Mouse (Mus musculus) limb, embryonic 12.5 days (tissue): ENCODE measurements around the gene Nrxn2. TPM values are rescaled to one million over a fixed set of nuclear protein-coding genes. Genes with fewer than 3 reads are reported as not detected.

ENCODE experiments used
- ATAC-seq: fragments of 200-750 bp; cut with Nextera tagmentation; 2 replicates; pipeline ENCODE4 v1.8.0; 2017; ENCODE audit warnings: low read depth, moderate TSS enrichment; ENCODE audit not compliant: insufficient number of reproducible peaks, insufficient read depth, low FRiP score, low TSS enrichment
- H3K27ac ChIP-seq: fragments of 300-500 bp; sonication (generic); 2 replicates; pipeline ENCODE4 v1.5.1; 2016; ENCODE audit warnings: mild to moderate bottlenecking, moderate library complexity
- H3K27me3 ChIP-seq: fragments of 300-500 bp; sonication (generic); 2 replicates; pipeline ENCODE4 v1.6.1; 2016; ENCODE audit warnings: mild to moderate bottlenecking, moderate library complexity
- H3K36me3 ChIP-seq: fragments of 300-500 bp; sonication (generic); 2 replicates; pipeline ENCODE4 v1.6.1; 2016; ENCODE audit warnings: mild to moderate bottlenecking, moderate library complexity
- H3K4me1 ChIP-seq: fragments of 300-500 bp; sonication (generic); replicated peaks from 2 replicates; pipeline ENCODE4 v1.6.1; 2016
- H3K4me2 ChIP-seq: fragments of 300-500 bp; sonication (generic); 2 replicates; pipeline ENCODE4 v1.6.1; 2016; ENCODE audit warnings: mild to moderate bottlenecking, moderate library complexity
- H3K4me3 ChIP-seq: fragments of 300-500 bp; sonication (generic); replicated peaks from 2 replicates; pipeline ENCODE4 v1.5.1; 2016; ENCODE audit warnings: mild to moderate bottlenecking
- H3K9ac ChIP-seq: fragments of 300-500 bp; sonication (generic); replicated peaks from 2 replicates; pipeline ENCODE4 v1.6.1; 2016; ENCODE audit warnings: mild to moderate bottlenecking, moderate library complexity
- H3K9me3 ChIP-seq: fragments of 300-500 bp; sonication (generic); 2 replicates; pipeline ENCODE4 v1.6.1; 2016; ENCODE audit warnings: mild to moderate bottlenecking, moderate library complexity
- WGBS: fragments of 180-500 bp; shearing (Covaris S2); methylation state at CpG from one replicate; pipeline ENCODE4 v1.1.7; 2016; 5-methylcytosine and 5-hydroxymethylcytosine counted together
- polyA plus RNA-seq: library from polyadenylated mRNA; unstranded; fragments of >200 nt; fragmentation: Nextera tagmentation; extraction: Ambion mirVana; gene quantifications from 2 replicates; pipeline ENCODE4 v1.2.1, GENCODE M21; 2016

Nrxn2 gene
- polyA plus RNA-seq, 1 experiment from 2014 or later, result 2.4 TPM

DNA sequence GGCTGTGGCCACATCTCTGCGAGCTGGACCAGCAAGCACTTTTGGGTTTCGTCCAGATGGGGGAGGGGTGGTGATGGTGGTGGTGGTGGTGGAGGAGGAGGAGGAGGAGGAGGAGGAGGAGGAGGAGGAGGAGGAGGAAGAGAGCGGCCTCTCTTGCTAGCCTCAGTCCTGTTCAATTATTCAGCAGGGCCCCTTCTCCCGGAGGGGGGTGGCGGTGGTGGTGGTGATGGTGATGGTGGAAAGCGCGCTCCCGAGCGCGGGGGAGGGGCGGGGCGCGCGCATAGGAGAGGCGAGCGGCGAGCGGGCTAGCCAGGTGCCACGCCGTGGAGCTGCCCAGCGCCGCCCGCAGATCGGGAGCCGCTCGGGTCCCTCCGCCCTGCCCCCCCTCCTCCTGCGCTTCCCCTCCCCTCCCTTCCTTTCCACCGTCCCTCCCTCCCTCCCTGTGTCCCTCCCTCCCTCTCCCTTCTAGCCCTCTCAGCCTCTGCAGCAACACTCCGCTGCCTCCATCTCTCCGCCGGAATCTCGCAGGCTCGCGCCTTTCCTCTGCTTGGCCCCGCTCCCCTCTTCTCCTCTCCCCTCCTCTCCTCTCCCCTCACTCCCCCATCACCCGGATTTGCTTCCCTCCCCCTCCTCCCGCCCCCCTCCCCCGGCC is 78.7 kb downstream of the Nrxn2 start:
- H3K4me1 ChIP-seq, result peaks cover 22% of the 10 kb centered on the region
- H3K9ac ChIP-seq, result peak overlapping the region; percentile 58
- ATAC-seq, result no peak
- 2% methylated on average over 23 of the region's 39 CpGs for WGBS
- no peaks in the 10 kb centered on the region for H3K36me3 ChIP-seq
- peaks cover 100% of the 10 kb centered on the region for H3K27me3 ChIP-seq
- H3K4me2 ChIP-seq, result peak overlapping the region; percentile 80
- H3K4me3 ChIP-seq, result peak overlapping the region; percentile 49
- no peak overlapping the region for H3K27ac ChIP-seq
- H3K9me3 ChIP-seq, result no peaks in the 10 kb centered on the region

DNA sequence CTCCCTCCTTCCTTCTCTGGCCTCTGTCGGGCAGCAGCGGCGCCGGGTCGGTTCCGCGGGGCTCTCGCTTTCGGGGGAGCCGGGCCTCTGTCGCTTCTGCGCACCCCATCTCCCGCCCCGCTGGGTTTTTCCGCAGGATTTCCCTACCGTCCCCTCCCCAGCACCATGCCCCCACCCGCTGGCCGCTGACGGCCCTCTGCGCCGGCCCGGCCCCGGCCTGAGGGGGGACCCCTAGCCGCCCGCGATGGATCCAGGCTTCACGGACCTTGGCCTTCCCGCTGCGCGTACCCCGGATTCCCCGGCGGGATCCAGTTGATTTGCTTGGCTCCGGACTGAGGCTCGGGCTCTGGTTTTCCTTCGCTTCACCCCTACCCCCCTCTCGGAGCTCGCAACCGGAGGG is 79.3 kb downstream of the Nrxn2 start:
- Histone ChIP-seq H3K27ac (no peak overlapping the region), H3K27me3 (peaks cover 100% of the 10 kb centered on the region), H3K4me2 (peak overlapping the region; percentile 80), H3K9me3 (no peaks in the 10 kb centered on the region), H3K36me3 (no peaks in the 10 kb centered on the region), H3K4me3 (peak overlapping the region; percentile 49), H3K4me1 (peaks cover 26% of the 10 kb centered on the region), H3K9ac (peak overlapping the region; percentile 58)
- 1% methylated on average over 38 of the region's 39 CpGs for WGBS
- no peak for ATAC-seq

DNA sequence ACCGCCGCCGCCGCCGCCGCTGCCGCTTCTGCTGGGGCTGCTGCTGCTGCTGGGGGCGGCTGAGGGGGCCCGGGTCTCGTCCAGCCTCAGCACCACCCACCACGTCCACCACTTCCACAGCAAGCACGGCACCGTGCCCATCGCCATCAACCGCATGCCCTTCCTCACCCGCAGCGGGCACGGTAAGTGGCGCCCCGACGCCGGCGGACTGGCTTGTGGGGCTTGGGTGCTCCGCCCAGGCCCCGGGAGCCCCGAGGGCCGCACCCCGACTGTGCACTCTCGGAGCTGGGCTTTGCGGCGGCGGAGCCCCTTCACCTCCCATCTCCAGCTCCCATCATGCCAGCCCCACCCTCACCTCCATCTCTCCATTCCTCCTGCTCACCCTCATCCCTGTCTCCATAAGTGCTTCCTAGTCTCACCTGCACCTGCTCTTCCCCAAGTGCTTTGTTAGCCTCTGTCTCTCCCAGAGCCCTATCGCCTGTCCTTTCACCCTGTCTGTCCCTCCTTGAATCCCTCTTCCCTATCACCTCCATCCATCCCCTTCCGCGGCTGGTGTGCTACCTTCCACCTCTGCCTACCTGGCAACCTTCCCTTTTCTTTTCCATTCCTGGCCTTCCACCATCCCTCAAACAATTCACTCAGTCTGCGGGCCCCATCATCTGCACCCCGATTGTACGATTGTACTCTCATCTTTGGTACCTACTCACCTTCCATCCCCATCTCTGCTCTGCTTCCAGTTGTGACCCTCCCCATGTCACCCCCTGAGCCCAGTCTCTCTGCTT is 80.0 kb downstream of the Nrxn2 start:
- H3K36me3 ChIP-seq, result no peaks in the 10 kb centered on the region
- H3K9me3 ChIP-seq, result no peaks in the 10 kb centered on the region
- no peak overlapping the region for H3K27ac ChIP-seq
- peaks cover 28% of the 10 kb centered on the region for H3K4me1 ChIP-seq
- H3K27me3 ChIP-seq, result peaks cover 100% of the 10 kb centered on the region
- H3K4me2 ChIP-seq, result peak overlapping the region; percentile 80
- H3K9ac ChIP-seq, result peak overlapping the region; percentile 58; the same call in 1 of the 2 replicates
- ATAC-seq, result no peak
- 6% methylated on average over 24 of the region's 38 CpGs for WGBS
- H3K4me3 ChIP-seq, result peak overlapping the region; percentile 49

DNA sequence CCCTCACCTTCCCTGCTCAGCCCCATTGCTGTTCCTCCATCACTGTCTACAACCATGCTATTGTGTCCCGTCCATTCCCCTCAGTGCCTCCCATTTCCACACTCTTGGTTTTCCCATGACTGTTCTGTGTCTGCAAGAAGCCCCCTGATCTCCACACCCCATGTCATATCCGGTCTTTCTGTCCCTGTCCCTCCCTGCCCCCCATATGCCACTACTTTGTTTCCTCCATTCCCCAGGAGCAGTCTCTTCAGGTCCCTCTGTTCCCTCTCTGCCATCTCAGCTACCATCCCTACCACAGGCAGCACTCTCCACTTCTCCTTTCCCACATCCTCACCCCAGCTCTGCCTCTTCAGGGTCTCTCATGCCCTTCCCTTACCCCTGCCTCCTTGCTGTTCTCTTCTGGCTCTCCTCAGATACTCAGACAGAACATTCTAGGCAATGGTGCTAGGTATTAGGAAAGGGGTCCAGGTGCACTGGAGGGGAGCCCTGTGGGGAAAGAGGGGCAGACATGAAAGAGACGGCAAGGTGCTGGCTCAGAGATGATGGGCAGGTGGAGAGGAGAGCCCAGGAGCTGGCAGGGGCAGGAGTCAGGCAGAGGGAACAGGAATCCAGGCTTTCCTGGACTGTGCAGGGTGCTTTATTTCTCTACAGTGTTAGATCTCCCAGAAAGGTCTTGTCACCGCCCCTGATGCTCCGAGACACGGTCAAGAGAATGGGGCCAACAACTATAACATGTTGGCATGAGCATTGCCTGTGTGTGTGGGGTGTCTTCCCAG is 81.5 kb downstream of the Nrxn2 start:
- no peak for ATAC-seq

DNA sequence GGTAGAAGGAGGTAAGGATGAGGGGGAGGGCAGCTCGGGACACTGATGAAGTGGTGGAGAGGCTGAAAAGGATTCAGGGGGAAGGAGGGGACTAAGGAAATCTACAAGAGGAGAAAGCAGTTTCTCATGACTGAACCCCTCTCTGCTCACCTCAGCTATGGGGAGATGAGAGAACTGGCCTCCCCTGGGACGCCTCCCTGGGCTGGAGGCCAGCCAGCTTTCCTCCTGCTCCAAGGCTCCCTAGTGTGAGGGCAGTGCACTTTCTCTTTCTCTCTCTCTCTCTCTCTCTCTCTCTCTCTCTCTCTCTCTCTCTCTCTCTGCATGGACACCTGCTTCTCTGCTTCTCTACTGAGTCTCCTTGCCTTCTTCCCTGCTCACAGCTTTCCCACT is 82.1 kb downstream of the Nrxn2 start:
- Histone ChIP-seq H3K27me3 (peaks cover 100% of the 10 kb centered on the region), H3K4me2 (no peak overlapping the region), H3K4me3 (no peak overlapping the region), H3K36me3 (no peaks in the 10 kb centered on the region), H3K27ac (no peak overlapping the region), H3K9me3 (no peaks in the 10 kb centered on the region), H3K9ac (no peak overlapping the region), H3K4me1 (peaks cover 28% of the 10 kb centered on the region)
- 43% methylated on average over 2 of the region's 2 CpGs for WGBS
- ATAC-seq, result no peak

More for the DNA sequence above, 81.5 kb downstream of the Nrxn2 start:
- Histone ChIP-seq H3K27me3 (peaks cover 100% of the 10 kb centered on the region), H3K4me3 (no peak overlapping the region), H3K36me3 (no peaks in the 10 kb centered on the region), H3K4me2 (no peak overlapping the region), H3K9me3 (no peaks in the 10 kb centered on the region), H3K9ac (no peak overlapping the region), H3K4me1 (peaks cover 28% of the 10 kb centered on the region), H3K27ac (no peak overlapping the region)
- WGBS, result 53% methylated on average over 6 of the region's 6 CpGs

DNA sequence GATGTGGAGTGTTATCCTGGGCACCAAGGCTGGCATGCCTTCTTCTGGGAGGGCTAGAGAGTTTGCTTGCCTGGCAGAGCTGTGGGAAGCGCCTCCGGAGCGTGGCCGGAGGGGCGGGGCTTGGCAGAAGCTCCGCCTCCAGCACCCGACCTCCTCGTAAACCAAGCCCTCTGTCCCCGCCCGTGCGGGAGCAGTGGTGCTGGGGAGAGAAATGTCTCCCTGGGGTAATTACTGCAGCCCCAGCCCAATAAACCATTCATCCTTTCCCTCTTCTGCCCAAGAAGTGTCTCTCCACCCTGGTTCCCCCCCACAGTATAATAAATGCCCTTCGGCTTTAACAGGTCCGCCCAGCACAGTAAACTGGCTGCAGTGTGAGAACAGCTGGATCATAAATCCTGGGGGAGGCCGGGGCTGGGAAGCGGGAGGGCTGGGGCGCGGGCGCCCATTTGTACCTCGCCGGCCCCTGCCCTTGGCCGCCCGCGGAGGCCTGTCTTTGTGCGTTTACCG is 83.6 kb downstream of the Nrxn2 start:
- H3K27ac ChIP-seq, result no peak overlapping the region
- no peaks in the 10 kb centered on the region for H3K9me3 ChIP-seq
- H3K27me3 ChIP-seq, result peaks cover 100% of the 10 kb centered on the region
- under 1% methylated on average over 25 of the region's 25 CpGs for WGBS
- H3K4me2 ChIP-seq, result peak overlapping the region; percentile 68
- H3K4me1 ChIP-seq, result peaks cover 26% of the 10 kb centered on the region
- no peaks in the 10 kb centered on the region for H3K36me3 ChIP-seq
- peak overlapping the region; percentile 32 for H3K4me3 ChIP-seq
- H3K9ac ChIP-seq, result no peak overlapping the region
- ATAC-seq, result no peak

DNA sequence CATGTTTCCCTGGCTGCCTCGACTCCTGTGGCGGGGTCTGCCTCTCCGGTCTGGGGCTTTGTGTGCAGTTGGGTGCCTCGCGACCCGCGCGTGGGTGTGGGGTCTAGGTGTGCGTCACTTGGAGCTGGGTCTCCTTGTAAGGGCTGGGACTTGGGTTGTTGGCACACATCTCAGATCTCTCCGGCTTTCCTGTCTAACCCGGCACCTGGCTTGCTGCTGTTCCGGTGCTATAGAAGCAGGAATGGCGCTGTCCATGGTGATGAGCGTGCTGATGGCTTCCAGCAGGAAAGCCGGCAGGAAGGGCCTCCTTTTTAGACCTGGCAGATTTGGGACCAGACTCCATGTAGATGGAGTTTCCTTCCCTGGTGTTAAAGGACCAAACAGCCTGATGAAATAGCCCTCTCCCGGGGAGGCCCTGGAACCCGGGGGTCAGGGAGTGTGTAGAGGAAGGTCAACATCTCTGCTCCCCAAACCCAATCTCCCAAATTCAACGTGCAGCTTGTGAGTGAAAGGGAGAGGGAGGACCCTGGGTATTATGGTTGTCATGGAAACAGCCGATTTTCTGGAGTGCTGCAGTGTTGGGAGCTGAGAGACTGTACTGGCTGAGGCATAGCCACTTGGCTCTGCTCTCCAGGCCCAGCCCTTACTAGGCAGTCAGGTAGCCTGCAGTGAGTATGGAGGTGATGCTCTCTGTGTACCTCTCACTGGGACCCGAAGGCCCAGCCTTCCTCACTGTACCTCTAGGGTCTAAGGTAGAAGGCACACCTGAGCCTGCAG is 84.2 kb downstream of the Nrxn2 start:
- no peak overlapping the region for H3K9ac ChIP-seq
- H3K9me3 ChIP-seq, result no peaks in the 10 kb centered on the region
- peaks cover 100% of the 10 kb centered on the region for H3K27me3 ChIP-seq
- ATAC-seq, result 0 out of 2 replicates have a peak, but pooled peaks have one; percentile 11
- H3K4me2 ChIP-seq, result peak overlapping the region; percentile 68
- H3K4me1 ChIP-seq, result peaks cover 19% of the 10 kb centered on the region
- 4% methylated on average over 20 of the region's 20 CpGs for WGBS
- H3K27ac ChIP-seq, result no peak overlapping the region
- peak overlapping the region; percentile 32 for H3K4me3 ChIP-seq
- H3K36me3 ChIP-seq, result no peaks in the 10 kb centered on the region

DNA sequence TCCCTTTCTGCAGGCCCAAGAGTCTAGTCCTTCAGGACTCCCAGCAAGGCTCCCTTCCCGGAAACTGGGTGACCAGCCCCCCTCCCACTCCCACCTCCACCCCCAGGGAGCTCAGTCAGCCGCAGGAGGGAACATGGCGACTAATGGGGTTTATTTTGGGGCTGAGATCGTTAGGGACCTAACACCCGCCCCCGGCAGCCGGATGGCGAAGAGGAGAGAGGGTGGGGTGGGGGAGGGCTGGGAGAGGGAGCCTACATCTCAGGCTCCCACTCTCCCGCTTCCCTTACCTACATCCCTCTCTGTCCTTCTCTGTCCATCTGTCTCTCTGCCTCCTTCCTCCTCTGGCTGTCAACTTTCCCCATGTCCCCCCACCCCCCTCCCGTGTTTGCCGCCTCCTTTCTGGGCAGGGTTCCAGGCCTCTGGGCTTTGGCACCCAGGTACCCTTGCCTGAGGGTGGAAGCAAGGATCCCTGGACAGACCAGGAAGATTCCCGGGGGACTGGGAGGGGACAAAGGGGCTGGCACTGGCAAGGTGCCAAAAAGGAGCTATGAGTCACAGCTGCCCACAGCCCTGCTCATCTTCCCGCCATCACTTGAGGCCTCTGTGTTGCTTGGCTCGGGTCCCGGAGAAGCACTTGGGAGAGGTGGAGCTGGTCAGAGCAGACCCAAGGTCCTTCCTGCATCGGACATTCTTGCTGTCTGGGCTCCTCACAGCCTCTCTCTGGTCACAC is 85.6 kb downstream of the Nrxn2 start:
- no peak overlapping the region for H3K4me2 ChIP-seq
- H3K27me3 ChIP-seq, result peaks cover 95% of the 10 kb centered on the region
- ATAC-seq, result no peak

DNA sequence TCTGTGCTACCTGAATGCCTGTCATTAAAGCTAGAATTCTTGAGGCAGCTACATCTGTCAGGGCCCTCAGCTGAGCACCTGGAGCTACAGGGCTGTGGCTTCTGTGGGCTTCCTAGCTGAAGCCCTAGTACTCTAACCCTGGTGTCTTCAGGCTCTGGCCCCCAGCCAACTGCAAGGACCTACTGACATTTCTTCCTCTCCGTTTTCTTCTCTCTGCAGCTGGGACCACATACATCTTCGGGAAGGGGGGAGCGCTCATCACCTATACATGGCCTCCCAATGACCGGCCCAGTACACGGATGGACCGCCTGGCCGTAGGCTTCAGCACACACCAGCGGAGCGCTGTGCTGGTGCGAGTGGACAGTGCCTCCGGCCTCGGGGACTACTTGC is 86.1 kb downstream of the Nrxn2 start:
- no peaks in the 10 kb centered on the region for H3K36me3 ChIP-seq
- H3K9me3 ChIP-seq, result no peaks in the 10 kb centered on the region
- no peak overlapping the region for H3K4me2 ChIP-seq
- ATAC-seq, result no peak
- 87% methylated on average over 12 of the region's 12 CpGs for WGBS
- H3K9ac ChIP-seq, result no peak overlapping the region
- peaks cover 93% of the 10 kb centered on the region for H3K27me3 ChIP-seq
- H3K4me3 ChIP-seq, result no peak overlapping the region
- H3K27ac ChIP-seq, result no peak overlapping the region
- H3K4me1 ChIP-seq, result peaks cover 12% of the 10 kb centered on the region

More for the DNA sequence above, 85.6 kb downstream of the Nrxn2 start:
- no peak overlapping the region for H3K27ac ChIP-seq
- peaks cover 12% of the 10 kb centered on the region for H3K4me1 ChIP-seq
- no peak overlapping the region for H3K4me3 ChIP-seq
- no peak overlapping the region for H3K9ac ChIP-seq
- H3K36me3 ChIP-seq, result no peaks in the 10 kb centered on the region
- H3K9me3 ChIP-seq, result no peaks in the 10 kb centered on the region
- 39% methylated on average over 15 of the region's 16 CpGs for whole genome bisulfite sequencing

DNA sequence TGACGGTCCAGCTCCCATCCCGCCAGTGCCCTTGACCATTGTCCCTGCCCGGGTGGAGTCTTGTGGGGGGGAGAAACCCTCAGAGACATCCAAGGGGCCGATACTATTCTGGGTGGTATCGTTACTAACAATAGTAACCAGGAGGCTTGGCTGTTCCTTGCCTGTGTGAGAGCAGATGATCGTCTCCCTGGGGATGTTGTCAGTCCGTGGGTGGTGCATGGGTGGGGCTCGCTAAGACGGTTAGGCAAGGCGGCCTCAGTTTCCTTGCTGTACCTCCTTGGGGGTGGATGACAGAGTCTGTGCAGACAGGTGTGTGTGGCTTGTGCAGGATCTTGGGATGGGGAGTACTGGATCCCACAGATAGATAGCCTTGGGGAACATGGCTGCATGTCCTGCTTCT is 88.9 kb downstream of the Nrxn2 start:
- Histone ChIP-seq H3K4me3 (no peak overlapping the region), H3K27ac (no peak overlapping the region), H3K9ac (no peak overlapping the region), H3K9me3 (no peaks in the 10 kb centered on the region), H3K4me1 (peaks cover 5% of the 10 kb centered on the region), H3K27me3 (peaks cover 93% of the 10 kb centered on the region), H3K4me2 (no peak overlapping the region), H3K36me3 (no peaks in the 10 kb centered on the region)
- no peak for ATAC-seq
- 47% methylated on average over 10 of the region's 10 CpGs for WGBS
